In the genomic region with DNA sequence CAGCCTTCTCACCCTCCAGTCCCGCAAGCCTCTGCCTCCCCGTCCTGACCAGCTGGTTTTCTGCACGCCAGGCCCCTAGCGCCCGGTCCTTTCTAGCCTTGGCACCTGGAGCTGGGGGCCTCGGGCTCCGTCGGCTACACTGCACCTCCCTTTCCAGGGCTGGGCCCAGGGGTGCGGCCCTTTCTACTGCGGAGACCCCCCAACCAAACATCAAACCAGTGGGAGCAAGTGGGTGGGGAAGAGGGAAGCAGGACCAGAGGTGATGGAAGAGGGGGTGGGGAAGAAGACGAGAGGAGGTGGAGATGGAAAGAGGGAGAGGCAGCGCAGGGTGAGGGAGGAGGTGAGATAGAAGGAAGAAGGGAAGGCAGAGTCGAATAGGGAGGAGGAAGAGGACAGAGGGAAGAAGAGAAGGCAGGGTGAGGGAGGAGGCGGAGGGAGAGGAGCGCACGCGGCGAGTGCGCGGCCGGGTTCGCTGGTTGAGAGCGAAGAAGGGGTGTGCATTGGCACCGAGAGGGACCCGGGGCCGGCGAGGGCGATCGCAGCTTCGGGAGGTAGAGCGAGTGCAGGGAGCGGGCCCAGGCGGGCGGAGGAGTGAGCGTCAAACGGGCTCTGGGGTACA, we compare ENCODE assay signal across 8 mouse cellular contexts. TPM values are rescaled to one million over a fixed set of nuclear protein-coding genes. Genes with fewer than 3 reads are reported as not detected.
DNase-seq lines count a peak whose midpoint lies in the region; ATAC-seq and TF ChIP-seq lines count a peak whose summit lies in the region.

A gene (plus strand): TSS at position 321 of the 619 bp plus-strand sequence.

- H3K9ac ChIP-seq in intestine, embryonic 15.5 days, result peak within 1 kb of the TSS; percentile 50
- H3K9ac ChIP-seq in midbrain, embryonic 12.5 days (replicated peaks), result peak within 1 kb of the TSS; percentile 64

- no peak for TF ChIP-seq POLR2A in bone marrow macrophage, adult 2 months (IDR thresholded peaks at IDR 0.05; ENCODE audit: borderline replicate concordance, low read depth, low read length)

- no peaks in the 10 kb centered on the region for H3K36me3 ChIP-seq in forebrain, embryonic 10.5 days (replicated peaks)
- H3K36me3 ChIP-seq in intestine, embryonic 15.5 days, result no peaks in the 10 kb centered on the region
- no peaks in the 10 kb centered on the region for H3K36me3 ChIP-seq in midbrain, embryonic 12.5 days

- H3K4me3 ChIP-seq in bone marrow macrophage, adult 2 months (ENCODE audit: insufficient read depth, low read length), result peak within 1 kb of the TSS; percentile 35
- H3K4me3 ChIP-seq in forebrain, embryonic 10.5 days, result peak within 1 kb of the TSS; percentile 58
- peak within 1 kb of the TSS; percentile 39 for H3K4me3 ChIP-seq in intestine, embryonic 15.5 days (replicated peaks)
- peak within 1 kb of the TSS; percentile 48 for H3K4me3 ChIP-seq in midbrain, embryonic 12.5 days

- no peak for TF ChIP-seq CTCF in bone marrow macrophage, adult 2 months (IDR thresholded peaks at IDR 0.05; ENCODE audit: low read depth, low read length)

- peak within 1 kb of the TSS; percentile 88 for H3K4me2 ChIP-seq in intestine, embryonic 15.5 days (replicated peaks)
- H3K4me2 ChIP-seq in midbrain, embryonic 12.5 days (replicated peaks), result peak within 1 kb of the TSS; percentile 87

- 1% methylated on average over 36 of the region's 36 CpGs for WGBS in forebrain, embryonic 10.5 days
- 4% methylated on average over 36 of the region's 36 CpGs for WGBS in intestine, embryonic 15.5 days
- WGBS in midbrain, embryonic 12.5 days, result 1% methylated on average over 36 of the region's 36 CpGs

- no peak for DNase-seq in layer of hippocampus, adult 8-10 months (ENCODE audit: low spot score in 2 of 2)
- DNase-seq in layer of hippocampus, adult 9-11 months, result no peak
- DNase-seq in forebrain, embryonic 10.5 days (ENCODE audit: extremely low spot score, low spot score), result no peak
- no peak for DNase-seq in B cell, adult 2 months
- DNase-seq in natural killer cell, adult 2 months (ENCODE audit: low spot score in 2 of 2), result no peak

- peaks cover 4% of the 10 kb centered on the region for H3K4me1 ChIP-seq in bone marrow macrophage, adult 2 months (ENCODE audit: control insufficient read depth, insufficient read depth, low read length)
- H3K4me1 ChIP-seq in forebrain, embryonic 10.5 days, result peaks cover 51% of the 10 kb centered on the region
- H3K4me1 ChIP-seq in intestine, embryonic 15.5 days (replicated peaks), result peaks cover 21% of the 10 kb centered on the region
- peaks cover 43% of the 10 kb centered on the region for H3K4me1 ChIP-seq in midbrain, embryonic 12.5 days

- peaks cover 36% of the 10 kb centered on the region for H3K27me3 ChIP-seq in forebrain, embryonic 10.5 days (ENCODE audit: poor library complexity, severe bottlenecking)
- peaks cover 24% of the 10 kb centered on the region for H3K27me3 ChIP-seq in intestine, embryonic 15.5 days (replicated peaks)
- H3K27me3 ChIP-seq in midbrain, embryonic 12.5 days, result peaks cover 28% of the 10 kb centered on the region

- no peak for ATAC-seq in intestine, embryonic 15.5 days
- ATAC-seq in midbrain, embryonic 12.5 days (ENCODE audit: low FRiP score, low read depth), result no peak

- H3K27ac ChIP-seq in bone marrow macrophage, adult 2 months (ENCODE audit: insufficient read depth, low read depth, low read length), result no peak within 1 kb of the TSS
- H3K27ac ChIP-seq in forebrain, embryonic 10.5 days, result peak within 1 kb of the TSS; percentile 65; the same call in 1 of the 2 replicates
- no peak within 1 kb of the TSS for H3K27ac ChIP-seq in intestine, embryonic 15.5 days
- peak within 1 kb of the TSS; percentile 66 for H3K27ac ChIP-seq in midbrain, embryonic 12.5 days (replicated peaks)

- H3K9me3 ChIP-seq in forebrain, embryonic 10.5 days, result no peaks in the 10 kb centered on the region
- H3K9me3 ChIP-seq in intestine, embryonic 15.5 days, result no peaks in the 10 kb centered on the region
- no peaks in the 10 kb centered on the region for H3K9me3 ChIP-seq in midbrain, embryonic 12.5 days

RNA-seq across cellular contexts. Expression of the gene that starts here (rescaled TPM):
- 100 to 1,000 TPM; 158 to 230 (median 187) TPM for total RNA-seq in layer of hippocampus, adult 8-10 months (2022)
- 1.3 and 1.9 TPM in 2 replicates for polyA plus RNA-seq in bone marrow macrophage, adult 2 months (2012; ENCODE audit: insufficient read depth, insufficient read length, missing spikeins)
- 2.5 and 3.2 TPM in 2 replicates for polyA plus RNA-seq in forebrain, embryonic 10.5 days (2016; fragmentation: Nextera tagmentation; extraction: Ambion mirVana)
- polyA plus RNA-seq in intestine, embryonic 15.5 days (2015; fragmentation: Nextera tagmentation; extraction: Ambion mirVana), result 5.5 and 6.4 TPM in 2 replicates
- 17.0 and 18.8 TPM in 2 replicates for polyA plus RNA-seq in midbrain, embryonic 12.5 days (2016; fragmentation: Nextera tagmentation; extraction: Ambion mirVana)

Comparison
In these comparisons a context has a peak if more than half of its experiments do, and no peak if none do; other contexts are left out.
1. H3K27ac ChIP-seq: peak in forebrain, embryonic 10.5 days (single experiment) and midbrain, embryonic 12.5 days (single experiment); none in bone marrow macrophage, adult 2 months (single experiment) and intestine, embryonic 15.5 days (single experiment).
2. Peak in every context shown above with its lines, with median percentiles within 50 percentile points of each other: H3K4me3 ChIP-seq.